Mouse (Mus musculus): ENCODE measurements around the gene Tmem229b. TPM values are rescaled to one million over a fixed set of nuclear protein-coding genes. Genes with fewer than 3 reads are reported as not detected.
A peak's percentile ranks its signal among the peaks of the same experiment; 100 is the strongest.

Gene Tmem229b
- polyA plus RNA-seq (2015; fragmentation: Nextera tagmentation; extraction: Ambion mirVana) = 1.9 and 6.0 TPM in 2 replicates

- H3K4me2 ChIP-seq = peak within 1 kb of the TSS; percentile 94
- H3K27ac ChIP-seq = no peak within 1 kb of the TSS
- WGBS = 4% methylated on average over 38 of the region's 49 CpGs
- H3K9ac ChIP-seq = peak within 1 kb of the TSS; percentile 78
- H3K27me3 ChIP-seq = peaks cover 14% of the 10 kb centered on the region
- no peaks in the 10 kb centered on the region for H3K9me3 ChIP-seq (replicated peaks)
- H3K4me1 ChIP-seq (replicated peaks) = peaks cover 15% of the 10 kb centered on the region
- ATAC-seq (replicated peaks; ENCODE audit: insufficient number of reproducible peaks, insufficient read depth, low FRiP score, low read depth) = peak; percentile 76
- no peaks in the 10 kb centered on the region for H3K36me3 ChIP-seq
- peak within 1 kb of the TSS; percentile 99 for H3K4me3 ChIP-seq
These were observed at the start of gene Tmem229b for GRCm38 (mm10) chr12:79007126-79007753. TSS of gene Tmem229b (minus strand) at chr12:79007627.

- peaks cover 32% of the 10 kb centered on the region for H3K4me1 ChIP-seq (replicated peaks)
- H3K27me3 ChIP-seq = peaks cover 1% of the 10 kb centered on the region; the same call in 1 of the 2 replicates
- H3K27ac ChIP-seq = peak overlapping the region; percentile 71
- 54% methylated on average over 7 of the region's 7 CpGs for WGBS
- H3K4me3 ChIP-seq = no peak overlapping the region
- ATAC-seq (replicated peaks; ENCODE audit: insufficient number of reproducible peaks, insufficient read depth, low FRiP score, low read depth) = peak; percentile 90
- H3K4me2 ChIP-seq = peak overlapping the region; percentile 16; the same call in 1 of the 2 replicates
- no peak overlapping the region for H3K9ac ChIP-seq
- no peaks in the 10 kb centered on the region for H3K36me3 ChIP-seq
- H3K9me3 ChIP-seq (replicated peaks) = no peaks in the 10 kb centered on the region
These were observed 47.8 kb upstream of the Tmem229b start for GRCm38 (mm10) chr12:79055276-79055675.

GRCm38 (mm10) chr12:79052073-79052472, 44.6 kb upstream of the Tmem229b start:
- ATAC-seq (replicated peaks; ENCODE audit: insufficient number of reproducible peaks, insufficient read depth, low FRiP score, low read depth) = no peak
- peaks cover 51% of the 10 kb centered on the region for H3K4me1 ChIP-seq (replicated peaks)
- H3K9me3 ChIP-seq (replicated peaks) = no peaks in the 10 kb centered on the region
- no peak overlapping the region for H3K9ac ChIP-seq
- H3K4me2 ChIP-seq = no peak overlapping the region
- H3K36me3 ChIP-seq = no peaks in the 10 kb centered on the region
- H3K27ac ChIP-seq = no peak overlapping the region
- WGBS = 75% methylated on average over 2 of the region's 2 CpGs
- H3K4me3 ChIP-seq = no peak overlapping the region
- peaks cover 10% of the 10 kb centered on the region for H3K27me3 ChIP-seq

GRCm38 (mm10) chr12:79050545-79051212, 43.3 kb upstream of the Tmem229b start:
- ATAC-seq (replicated peaks; ENCODE audit: insufficient number of reproducible peaks, insufficient read depth, low FRiP score, low read depth) = no peak
- WGBS = 62% methylated on average over 3 of the region's 3 CpGs

GRCm38 (mm10) chr12:79049807-79050206, 42.4 kb upstream of the Tmem229b start:
- H3K4me1 ChIP-seq (replicated peaks) = peaks cover 53% of the 10 kb centered on the region
- ATAC-seq (replicated peaks; ENCODE audit: insufficient number of reproducible peaks, insufficient read depth, low FRiP score, low read depth) = no peak
- peaks cover 24% of the 10 kb centered on the region for H3K27me3 ChIP-seq
- H3K9ac ChIP-seq = no peak overlapping the region
- H3K4me2 ChIP-seq = no peak overlapping the region
- H3K9me3 ChIP-seq (replicated peaks) = no peaks in the 10 kb centered on the region
- no peak overlapping the region for H3K4me3 ChIP-seq
- H3K27ac ChIP-seq = no peak overlapping the region
- 82% methylated on average over 2 of the region's 2 CpGs for WGBS
- no peaks in the 10 kb centered on the region for H3K36me3 ChIP-seq

More at GRCm38 (mm10) chr12:79050545-79051212, 43.3 kb upstream of the Tmem229b start:
- Histone ChIP-seq H3K4me2 (no peak overlapping the region), H3K9me3 (replicated peaks) (no peaks in the 10 kb centered on the region), H3K27me3 (peaks cover 21% of the 10 kb centered on the region), H3K27ac (no peak overlapping the region), H3K36me3 (no peaks in the 10 kb centered on the region), H3K4me3 (no peak overlapping the region), H3K4me1 (replicated peaks) (peaks cover 53% of the 10 kb centered on the region), H3K9ac (no peak overlapping the region)

- 28% methylated on average over 1 of the region's 1 CpGs for WGBS
- H3K4me2 ChIP-seq = no peak overlapping the region
- peak overlapping the region; percentile 32; the same call in 1 of the 2 replicates for H3K27ac ChIP-seq
- H3K36me3 ChIP-seq = no peaks in the 10 kb centered on the region
- H3K9ac ChIP-seq = no peak overlapping the region
- peak; percentile 63 for ATAC-seq (replicated peaks; ENCODE audit: insufficient number of reproducible peaks, insufficient read depth, low FRiP score, low read depth)
- peaks cover 55% of the 10 kb centered on the region for H3K4me1 ChIP-seq (replicated peaks)
- H3K9me3 ChIP-seq (replicated peaks) = no peaks in the 10 kb centered on the region
- no peak overlapping the region for H3K4me3 ChIP-seq
- peaks cover 24% of the 10 kb centered on the region for H3K27me3 ChIP-seq
These were observed 41.5 kb upstream of the Tmem229b start for GRCm38 (mm10) chr12:79048898-79049297.

- WGBS = 85% methylated on average over 7 of the region's 7 CpGs
- ATAC-seq (replicated peaks; ENCODE audit: insufficient number of reproducible peaks, insufficient read depth, low FRiP score, low read depth) = no peak
These were observed 39.8 kb upstream of the Tmem229b start for GRCm38 (mm10) chr12:79047203-79047602.

GRCm38 (mm10) chr12:79046171-79046570, 38.7 kb upstream of the Tmem229b start:
- peaks cover 43% of the 10 kb centered on the region for H3K4me1 ChIP-seq (replicated peaks)

More at GRCm38 (mm10) chr12:79047203-79047602, 39.8 kb upstream of the Tmem229b start:
- peaks cover 33% of the 10 kb centered on the region for H3K27me3 ChIP-seq
- H3K4me3 ChIP-seq = no peak overlapping the region
- peaks cover 51% of the 10 kb centered on the region for H3K4me1 ChIP-seq (replicated peaks)
- H3K36me3 ChIP-seq = no peaks in the 10 kb centered on the region
- H3K9ac ChIP-seq = no peak overlapping the region
- no peak overlapping the region for H3K27ac ChIP-seq
- H3K4me2 ChIP-seq = no peak overlapping the region
- no peaks in the 10 kb centered on the region for H3K9me3 ChIP-seq (replicated peaks)

GRCm38 (mm10) chr12:79044668-79045067, 37.2 kb upstream of the Tmem229b start:
- Histone ChIP-seq H3K27me3 (peaks cover 52% of the 10 kb centered on the region), H3K9ac (no peak overlapping the region), H3K4me3 (no peak overlapping the region), H3K9me3 (replicated peaks) (no peaks in the 10 kb centered on the region), H3K4me1 (replicated peaks) (peaks cover 27% of the 10 kb centered on the region), H3K4me2 (0 out of 2 replicates have a peak overlapping the region, but pooled peaks have one; percentile 13), H3K36me3 (no peaks in the 10 kb centered on the region), H3K27ac (peak overlapping the region; percentile 21; the same call in 1 of the 2 replicates)
- 28% methylated on average over 8 of the region's 8 CpGs for WGBS
- peak; percentile 80 for ATAC-seq (replicated peaks; ENCODE audit: insufficient number of reproducible peaks, insufficient read depth, low FRiP score, low read depth)

More at GRCm38 (mm10) chr12:79046171-79046570, 38.7 kb upstream of the Tmem229b start:
- no peak overlapping the region for H3K27ac ChIP-seq
- H3K9me3 ChIP-seq (replicated peaks) = no peaks in the 10 kb centered on the region
- no peak overlapping the region for H3K4me3 ChIP-seq
- peaks cover 42% of the 10 kb centered on the region for H3K27me3 ChIP-seq
- WGBS = 61% methylated on average over 6 of the region's 6 CpGs
- no peak overlapping the region for H3K9ac ChIP-seq
- no peak overlapping the region for H3K4me2 ChIP-seq
- H3K36me3 ChIP-seq = no peaks in the 10 kb centered on the region
- ATAC-seq (replicated peaks; ENCODE audit: insufficient number of reproducible peaks, insufficient read depth, low FRiP score, low read depth) = no peak

- Histone ChIP-seq H3K4me3 (no peak overlapping the region), H3K27ac (no peak overlapping the region), H3K27me3 (peaks cover 47% of the 10 kb centered on the region), H3K4me1 (replicated peaks) (peaks cover 12% of the 10 kb centered on the region), H3K4me2 (no peak overlapping the region), H3K9me3 (replicated peaks) (no peaks in the 10 kb centered on the region), H3K36me3 (no peaks in the 10 kb centered on the region), H3K9ac (no peak overlapping the region)
- ATAC-seq (replicated peaks; ENCODE audit: insufficient number of reproducible peaks, insufficient read depth, low FRiP score, low read depth) = no peak
These were observed 34.0 kb upstream of the Tmem229b start for GRCm38 (mm10) chr12:79041436-79041835.

- H3K36me3 ChIP-seq = no peaks in the 10 kb centered on the region
- H3K27me3 ChIP-seq = peaks cover 44% of the 10 kb centered on the region
- WGBS = 83% methylated on average over 11 of the region's 11 CpGs
- H3K4me1 ChIP-seq (replicated peaks) = peaks cover 9% of the 10 kb centered on the region
- no peak overlapping the region for H3K4me2 ChIP-seq
- H3K9me3 ChIP-seq (replicated peaks) = no peaks in the 10 kb centered on the region
- no peak overlapping the region for H3K4me3 ChIP-seq
- ATAC-seq (replicated peaks; ENCODE audit: insufficient number of reproducible peaks, insufficient read depth, low FRiP score, low read depth) = no peak
- no peak overlapping the region for H3K9ac ChIP-seq
- no peak overlapping the region for H3K27ac ChIP-seq
These were observed 32.9 kb upstream of the Tmem229b start for GRCm38 (mm10) chr12:79040201-79040827.

Measured in heart, embryonic 15.5 days (tissue).